Mouse (Mus musculus): ENCODE results near the gene Zbed5. TPM values are rescaled to one million over a fixed set of nuclear protein-coding genes. Genes with fewer than 3 reads are reported as not detected.
"Not testable (repeated sequence)": the region's sequence is repeated elsewhere in the genome, so short reads cannot be mapped to it uniquely, and the experiment has no call there.

The Zbed5 gene
- total RNA-seq, 2 experiments from 2014 or later, result 1.2 to 4.2 TPM

GRCm38 (mm10) chr5:129907775-129908174, 12.3 kb downstream of the Zbed5 start:
- ATAC-seq (replicated peaks; ENCODE audit: poor library complexity, severe bottlenecking), result no peak; the same call in 1 of the 2 replicates

- ATAC-seq (replicated peaks; ENCODE audit: poor library complexity, severe bottlenecking), result peak; percentile 98
These were observed 12.9 kb downstream of the Zbed5 start, which contains the start of gene Nupr1l for GRCm38 (mm10) chr5:129908242-129908965. Gene Nupr1l (plus strand): TSS chr5:129908540.

GRCm38 (mm10) chr5:129909147-129909546, 13.6 kb downstream of the Zbed5 start:
- no peak for ATAC-seq (replicated peaks; ENCODE audit: poor library complexity, severe bottlenecking)

- no peak for ATAC-seq (replicated peaks; ENCODE audit: poor library complexity, severe bottlenecking)
These were observed 14.1 kb downstream of the Zbed5 start for GRCm38 (mm10) chr5:129909591-129909990.

- ATAC-seq (replicated peaks; ENCODE audit: poor library complexity, severe bottlenecking), result peak; percentile 97
These were observed 18.5 kb downstream of the Zbed5 start for GRCm38 (mm10) chr5:129914024-129914423.

- ATAC-seq (replicated peaks; ENCODE audit: poor library complexity, severe bottlenecking), result not testable (repeated sequence)
These were observed 20.0 kb downstream of the Zbed5 start for GRCm38 (mm10) chr5:129915491-129915890.

DNA sequence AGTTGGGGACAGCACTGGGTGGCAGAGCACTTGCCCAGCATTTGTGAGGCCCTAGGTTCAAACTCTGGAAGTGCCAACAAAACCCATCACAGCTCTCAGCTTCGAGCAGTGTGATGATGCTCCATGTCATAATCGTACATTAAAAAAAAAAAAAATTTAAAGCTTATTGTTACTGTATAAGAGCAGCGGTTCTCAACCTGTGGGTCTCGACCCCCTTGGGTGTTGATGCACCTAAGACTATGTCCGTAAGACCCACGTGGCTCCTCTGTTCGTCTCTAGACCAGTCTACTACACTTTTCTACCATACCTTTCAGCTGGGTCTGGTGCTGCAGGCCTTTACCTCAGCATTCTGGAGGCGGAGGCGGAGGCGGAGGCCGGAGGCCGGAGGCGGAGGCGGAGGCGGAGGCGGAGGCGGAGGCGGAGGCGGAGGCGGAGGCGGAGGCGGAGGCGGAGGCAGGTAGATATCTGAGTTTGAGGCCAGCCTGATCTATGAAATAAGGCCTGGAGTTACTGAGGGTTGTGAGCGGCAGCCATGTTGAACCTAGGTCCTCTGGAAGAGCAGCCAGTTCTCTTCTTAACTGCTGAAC, 22.6 kb downstream of the Zbed5 start:
- ATAC-seq (replicated peaks; ENCODE audit: poor library complexity, severe bottlenecking), result no peak

- ATAC-seq (replicated peaks; ENCODE audit: poor library complexity, severe bottlenecking), result no peak
These were observed 23.2 kb downstream of the Zbed5 start for GRCm38 (mm10) chr5:129918752-129919151.

DNA sequence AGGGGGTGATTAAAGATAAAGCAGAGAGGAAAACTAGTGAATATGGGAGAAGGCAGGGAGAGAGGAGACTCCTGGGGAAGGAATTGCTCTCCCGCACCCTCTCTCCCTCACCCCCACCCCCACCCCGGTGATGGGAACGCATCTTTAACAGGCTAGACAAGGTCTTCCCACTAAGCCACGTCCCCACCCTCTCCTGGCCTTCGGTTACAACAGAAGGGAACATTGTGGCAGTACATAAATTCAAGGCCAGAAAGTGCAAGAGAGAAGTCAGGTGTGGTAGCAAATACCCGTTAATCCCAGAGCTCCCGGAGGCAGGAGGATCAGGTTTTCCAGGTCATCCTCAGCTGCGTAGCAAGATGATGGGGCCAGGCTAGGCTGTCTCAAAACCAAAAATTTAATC, 23.8 kb downstream of the Zbed5 start:
- no peak for ATAC-seq (replicated peaks; ENCODE audit: poor library complexity, severe bottlenecking)

DNA sequence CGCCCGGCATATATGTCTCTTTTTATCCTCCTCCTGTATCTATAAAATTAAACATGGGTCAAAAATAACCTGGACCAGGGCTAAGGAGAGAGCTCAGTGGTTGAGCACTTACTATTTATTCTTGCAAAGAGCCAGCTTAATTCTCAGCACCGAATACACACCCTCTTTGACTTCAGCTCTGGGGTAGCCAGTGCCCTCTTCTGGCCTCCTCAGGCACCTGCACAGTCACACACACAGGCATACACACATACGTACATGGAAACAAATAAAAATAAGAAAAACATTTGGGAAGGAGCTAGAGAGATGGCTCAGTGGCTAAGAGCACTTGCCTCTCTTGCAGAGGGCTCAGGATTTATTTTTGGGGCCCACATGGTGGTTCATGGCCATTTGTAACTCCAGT, 26.4 kb downstream of the Zbed5 start:
- ATAC-seq (replicated peaks; ENCODE audit: poor library complexity, severe bottlenecking), result no peak

DNA sequence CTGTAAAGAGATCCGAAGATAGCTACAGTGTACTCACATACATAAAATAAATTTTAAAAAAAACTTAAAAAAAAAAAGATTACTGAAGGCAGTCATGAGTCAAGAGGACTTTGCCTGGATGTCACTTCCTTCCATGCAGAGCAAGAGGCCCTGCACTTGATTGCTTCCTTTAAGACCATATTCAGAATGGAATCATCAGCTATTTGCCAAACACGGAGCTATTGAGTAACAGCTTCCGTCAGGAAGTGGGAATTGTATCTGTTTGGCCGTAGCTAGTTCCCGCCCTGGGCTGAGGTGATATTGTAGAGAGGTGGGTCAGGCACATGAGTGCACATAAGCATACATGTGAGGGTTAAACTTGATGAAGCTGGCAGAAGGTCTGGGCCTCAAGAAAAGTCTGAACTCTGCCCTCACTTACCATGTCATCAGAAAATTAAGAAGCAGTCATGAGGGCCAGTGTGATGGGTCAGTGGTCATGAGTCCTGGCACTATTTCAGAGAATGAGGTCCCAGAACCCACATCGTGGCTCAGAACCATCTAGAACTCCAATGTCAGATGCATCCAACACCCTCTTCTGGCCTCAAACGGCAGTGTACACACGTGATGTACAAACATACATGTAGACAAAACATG, 29.4 kb downstream of the Zbed5 start:
- ATAC-seq (replicated peaks; ENCODE audit: poor library complexity, severe bottlenecking), result peak; percentile 88

DNA sequence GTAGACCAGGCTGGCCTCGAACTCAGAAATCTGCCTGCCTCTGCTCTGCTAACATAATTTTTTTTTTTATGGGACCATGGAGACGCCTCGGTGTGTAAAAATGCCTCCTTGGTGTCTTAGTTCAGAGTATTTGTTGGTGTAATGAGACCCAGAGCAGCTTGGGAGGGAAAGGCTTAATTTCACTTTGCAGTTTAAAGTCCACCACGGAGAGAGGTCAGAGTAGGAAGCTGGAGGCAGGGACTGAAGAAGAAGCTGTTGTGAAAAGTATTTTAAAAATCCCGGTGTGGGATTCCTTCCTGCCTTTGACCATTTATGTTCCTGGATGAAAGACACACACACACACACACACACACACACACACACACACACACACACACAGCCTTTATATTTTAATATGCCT, 30.4 kb downstream of the Zbed5 start:
- no peak for ATAC-seq (replicated peaks; ENCODE audit: poor library complexity, severe bottlenecking)

DNA sequence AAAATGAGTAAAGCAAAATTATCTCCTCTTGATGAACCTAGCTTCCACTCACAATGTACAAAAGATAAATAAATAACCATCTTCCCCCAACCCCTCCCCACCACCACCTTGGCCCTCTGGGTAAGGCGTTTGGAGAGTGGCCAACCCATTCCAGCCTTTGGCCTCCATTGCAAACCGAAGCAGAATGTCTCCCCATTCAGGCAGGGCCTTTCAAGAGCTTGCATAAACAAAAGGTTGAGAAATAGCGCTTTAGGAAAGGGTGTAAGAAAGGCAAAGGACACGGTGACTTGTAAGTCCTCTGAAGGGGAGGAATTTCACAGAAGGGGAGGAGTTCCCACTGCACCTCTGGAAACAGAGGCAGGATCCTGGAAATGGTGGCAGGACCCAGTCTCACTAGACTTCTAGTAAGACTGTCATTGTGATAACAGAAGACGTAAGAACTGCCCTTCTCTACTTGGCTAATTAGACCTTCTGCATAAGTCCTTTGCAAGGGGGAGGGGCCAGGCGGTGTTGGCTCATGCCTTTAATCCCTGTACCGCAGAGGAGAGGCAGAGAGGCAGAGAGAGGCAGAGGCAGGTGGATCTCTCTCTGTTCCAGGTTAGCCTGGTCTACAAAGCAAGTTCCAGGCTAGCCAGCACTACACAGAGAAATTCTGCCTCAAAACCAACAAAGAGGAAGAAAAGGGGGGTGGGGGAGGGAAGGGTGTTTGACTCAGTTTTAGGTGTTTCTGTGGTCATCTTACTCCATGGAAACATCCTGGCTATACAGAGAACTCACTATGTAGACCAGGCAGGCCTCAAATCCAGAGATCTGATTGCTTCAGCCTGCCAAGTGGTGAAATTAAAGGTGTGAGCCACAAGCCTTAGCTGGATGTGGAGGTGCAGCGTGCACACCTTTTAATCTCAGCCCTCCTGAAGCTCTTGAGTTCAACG, 34.7 kb downstream of the Zbed5 start:
- ATAC-seq (replicated peaks; ENCODE audit: poor library complexity, severe bottlenecking), result peak; percentile 80

- ATAC-seq (replicated peaks; ENCODE audit: poor library complexity, severe bottlenecking), result no peak
These were observed 41.4 kb downstream of the Zbed5 start for GRCm38 (mm10) chr5:129936941-129937340.

GRCm38 (mm10) chr5:129940281-129940680, 44.8 kb downstream of the Zbed5 start:
- no peak for ATAC-seq (replicated peaks; ENCODE audit: poor library complexity, severe bottlenecking)

DNA sequence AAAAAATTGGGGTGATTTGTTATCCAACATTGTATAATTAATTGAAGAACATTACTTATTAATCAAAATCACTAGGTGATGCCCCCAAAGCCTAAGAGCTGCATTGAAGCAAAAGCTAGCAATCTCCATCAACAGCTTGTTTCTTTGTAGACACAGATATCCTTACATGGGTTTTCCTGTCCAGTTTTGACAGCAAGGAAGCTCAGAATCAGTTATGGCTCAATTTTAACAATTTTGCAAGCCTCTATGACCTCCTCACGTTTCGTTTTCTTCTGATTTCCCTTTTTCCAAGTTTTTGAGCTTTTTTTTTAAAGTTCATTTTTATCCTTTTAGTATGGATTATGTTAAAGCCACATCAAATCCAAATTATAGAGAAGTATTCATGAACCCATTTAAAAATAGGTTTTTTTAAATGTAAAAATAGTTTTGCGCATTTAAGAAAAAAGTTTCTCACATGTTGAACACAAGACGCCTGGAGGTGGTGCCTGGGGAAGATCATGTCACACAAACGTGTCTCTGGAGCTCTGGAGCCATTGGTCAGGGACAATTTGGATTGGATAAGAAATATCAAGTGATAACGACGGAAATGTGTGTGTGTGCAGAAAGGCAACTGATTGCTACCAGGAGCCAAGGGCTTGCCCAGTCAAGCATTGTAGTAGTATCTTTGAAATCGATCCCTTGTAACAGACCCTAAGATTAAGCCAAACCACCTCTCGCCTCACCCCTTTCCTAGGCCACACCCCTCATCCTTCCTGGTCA, 45.4 kb downstream of the Zbed5 start:
- peak; percentile 48 for ATAC-seq (replicated peaks; ENCODE audit: poor library complexity, severe bottlenecking)

- peak; percentile 83 for ATAC-seq (replicated peaks; ENCODE audit: poor library complexity, severe bottlenecking)
These were observed 46.0 kb downstream of the Zbed5 start, which contains the start of gene Vkorc1l1 for GRCm38 (mm10) chr5:129941495-129942045. Gene Vkorc1l1 (plus strand): TSS chr5:129941970.

DNA sequence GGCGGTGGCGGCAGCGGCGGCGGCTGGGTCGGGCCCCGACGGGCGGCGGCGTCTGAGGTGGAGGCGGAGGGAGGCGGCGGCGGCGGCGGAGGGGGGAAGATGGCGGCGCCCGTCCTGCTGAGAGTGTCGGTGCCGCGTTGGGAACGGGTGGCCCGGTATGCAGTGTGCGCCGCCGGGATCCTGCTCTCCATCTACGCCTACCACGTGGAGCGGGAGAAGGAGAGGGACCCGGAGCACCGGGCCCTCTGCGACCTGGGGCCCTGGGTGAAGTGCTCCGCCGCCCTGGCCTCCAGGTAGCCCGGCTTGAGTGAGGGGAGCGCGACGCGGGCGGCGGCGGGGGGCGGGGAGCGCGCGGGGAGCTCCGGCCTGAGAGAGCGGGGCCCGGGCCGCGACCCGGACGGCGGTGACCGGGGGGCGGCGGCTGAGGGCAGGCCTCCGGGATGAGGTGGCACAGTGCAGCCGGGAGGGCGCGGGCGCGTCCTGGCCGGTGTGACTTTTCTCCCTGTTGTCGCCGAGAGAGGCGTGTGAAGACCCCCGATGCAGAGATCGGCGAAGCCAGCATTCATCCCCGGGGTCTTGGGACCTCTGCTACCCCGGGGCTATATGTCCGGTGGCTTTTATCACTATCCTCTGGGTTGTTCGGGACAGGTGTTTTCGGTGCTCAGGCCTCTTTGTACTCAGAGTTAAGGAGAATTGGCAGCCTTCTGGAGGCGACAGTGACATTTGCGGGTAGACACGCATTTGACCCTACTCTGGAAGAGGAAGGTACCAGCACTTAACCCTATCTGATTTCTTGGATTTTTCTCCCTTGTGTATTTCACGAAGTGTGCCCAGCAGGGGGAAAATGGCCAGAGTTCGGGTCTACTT, 46.8 kb downstream of the Zbed5 start:
- ATAC-seq (replicated peaks; ENCODE audit: poor library complexity, severe bottlenecking), result not testable (repeated sequence)
